Mouse (Mus musculus): ENCODE measurements at regions not wholly inside any gene's neighbourhood (a gene's known extent, or its start where the extent isn't known, plus 50 kb on each side); places are given as distances from the start of the nearest gene placed in this dataset.
"Not testable (repeated sequence)": the region's sequence is repeated elsewhere in the genome, so short reads cannot be mapped to it uniquely, and the experiment has no call there.

DNA sequence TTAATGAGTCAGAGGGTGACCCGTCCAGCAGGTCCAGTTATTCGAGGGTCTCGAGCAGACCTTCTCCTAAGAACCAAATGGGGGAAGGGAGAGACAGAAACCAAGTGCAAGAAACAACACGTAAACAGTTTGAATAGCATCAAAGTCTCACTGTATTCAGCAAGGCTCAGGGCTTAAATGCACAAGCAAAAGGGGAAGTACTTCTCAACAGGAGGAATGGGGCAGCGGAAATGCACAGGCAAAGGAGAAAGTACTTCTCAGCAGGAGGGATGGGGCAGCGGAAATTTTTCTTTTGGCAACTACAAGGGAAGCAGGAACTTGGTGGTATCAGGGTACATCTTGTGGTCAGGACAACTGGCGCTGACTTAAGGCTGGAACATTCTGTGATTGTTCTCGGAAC, 330.6 kb downstream of the 9430069I07Rik start:
- in situ Hi-C loops (cut with MboI, MseI): not testable (repeated sequence)

DNA sequence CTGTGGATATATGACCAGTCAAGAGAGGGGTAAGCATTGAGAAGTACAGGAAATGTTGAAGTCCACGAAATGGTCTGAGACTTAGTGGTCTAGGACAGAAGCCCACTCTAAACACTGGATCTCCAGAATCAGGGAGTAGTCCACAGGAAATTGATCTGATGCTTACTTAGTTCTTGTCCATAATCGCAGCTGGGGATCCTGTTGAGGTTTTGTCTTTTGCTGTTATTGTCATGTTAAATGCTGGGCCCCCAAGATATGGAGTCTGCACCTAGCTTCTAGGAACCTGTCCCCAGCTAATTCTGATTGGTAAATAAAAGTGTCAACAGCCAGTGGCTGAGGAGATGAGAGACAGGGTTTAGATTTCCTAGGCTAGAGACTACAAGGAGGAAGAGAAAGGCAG, 332.3 kb downstream of the 9430069I07Rik start:
- in situ Hi-C loops (cut with MboI, MseI): no loop called here

- in situ Hi-C loops (cut with MboI, MseI): no loop called here
Measured at GRCm38 (mm10) chr15:34021857-34022256, 335.8 kb downstream of the 9430069I07Rik start.

DNA sequence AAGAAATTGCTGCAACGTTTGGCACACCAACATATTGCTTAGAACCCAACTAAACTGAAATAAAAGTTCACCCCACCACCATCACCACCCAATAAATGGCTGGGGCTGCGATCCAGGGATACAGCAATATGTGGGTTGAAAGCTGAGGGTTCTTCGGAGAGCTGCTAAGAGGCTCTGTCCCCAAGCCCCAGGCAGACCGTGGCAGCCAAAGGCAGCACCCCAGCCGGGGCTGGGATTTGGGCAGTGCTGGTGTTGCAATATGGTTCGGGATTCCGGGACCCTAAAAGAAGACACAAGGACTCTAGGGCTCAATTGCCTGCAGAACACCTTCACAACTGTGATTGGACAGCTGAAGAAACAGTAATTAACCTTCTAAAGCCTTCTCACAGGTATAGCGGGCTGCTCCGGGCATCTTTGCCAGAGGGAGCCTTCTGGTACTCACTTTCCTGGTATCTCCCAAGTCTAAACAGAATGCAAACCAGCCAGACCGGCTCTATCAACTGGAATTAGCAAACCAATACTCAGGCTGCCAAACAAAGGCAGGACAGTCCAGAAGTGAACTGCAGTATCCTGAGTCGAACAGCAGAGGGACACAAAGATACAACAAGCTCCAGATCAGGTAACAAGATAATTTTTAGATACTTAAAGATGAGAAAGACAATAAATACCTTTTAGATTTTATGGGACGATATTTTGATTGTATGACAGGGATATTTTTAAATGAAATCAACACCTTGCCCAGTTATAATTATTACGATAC, 341.1 kb downstream of the 9430069I07Rik start:
- in situ Hi-C loops (cut with MboI, MseI): no loop called here

DNA sequence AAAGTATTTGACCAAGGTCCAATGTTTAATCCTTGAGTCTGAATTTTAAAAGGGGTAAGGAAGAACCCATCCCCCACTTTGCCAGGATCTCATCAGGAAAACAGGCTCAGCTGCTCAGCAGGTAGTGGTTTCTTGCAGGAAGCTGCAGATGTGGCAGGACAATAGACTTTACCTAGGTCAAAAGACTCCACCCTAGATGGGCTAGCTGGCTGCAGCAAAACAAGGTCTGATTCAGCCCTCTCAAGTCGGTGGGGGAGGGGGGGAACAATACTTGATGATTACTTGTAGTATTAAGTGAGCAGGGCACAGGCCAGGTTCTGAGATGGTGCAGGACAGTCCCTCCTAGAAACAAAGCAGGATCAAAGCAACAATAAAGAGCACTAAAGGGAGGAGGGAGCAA, 349.1 kb downstream of the 9430069I07Rik start:
- in situ Hi-C loops (cut with MboI, MseI): loop anchor here (5.0 kb wide), 1 partner anchor 51 kb away; no protein-coding TSS in a partner anchor

- in situ Hi-C loops (cut with MboI, MseI): no loop called here
Measured at GRCm38 (mm10) chr15:33992383-33992782, 365.3 kb downstream of the 9430069I07Rik start.

DNA sequence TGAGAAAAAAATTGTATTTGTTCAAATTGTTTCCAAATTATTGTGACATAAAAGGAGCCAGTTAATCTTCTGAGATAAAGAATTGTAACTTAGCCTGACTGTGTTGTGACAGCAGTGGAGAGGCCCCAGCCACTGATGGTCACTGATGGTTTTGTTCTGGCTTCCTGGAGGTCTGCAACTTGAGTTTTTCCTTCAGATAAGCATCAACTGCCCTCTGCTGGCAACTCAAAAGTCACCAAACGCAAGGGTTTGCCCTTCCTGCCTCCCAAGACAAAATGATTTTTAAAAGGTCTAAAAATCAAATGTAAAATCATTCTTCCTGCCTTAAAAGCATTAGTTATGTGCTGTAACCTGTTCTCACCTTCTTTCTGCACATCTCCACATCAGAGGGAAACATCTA, 382.6 kb downstream of the 9430069I07Rik start:
- in situ Hi-C loops (cut with MboI, MseI): no loop called here

DNA sequence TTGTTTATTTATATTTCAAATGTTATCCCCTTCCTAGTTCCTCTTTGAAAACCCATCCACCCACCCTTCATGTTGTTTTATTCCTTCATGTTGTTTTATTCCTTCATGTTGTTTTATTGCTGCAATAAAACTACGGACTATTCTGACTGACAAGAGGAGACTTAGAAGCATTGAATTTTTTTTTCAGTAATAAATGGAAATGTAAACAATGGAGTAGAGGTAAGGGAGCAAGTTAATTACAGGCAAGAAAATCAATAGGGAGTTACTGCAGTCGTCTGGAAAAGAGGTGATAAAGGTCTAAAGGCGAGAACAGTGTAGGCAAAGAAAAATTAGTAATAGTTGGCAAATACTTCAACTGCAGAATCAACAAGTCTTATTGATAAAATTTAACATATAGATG, 384.2 kb downstream of the 9430069I07Rik start:
- in situ Hi-C loops (cut with MboI, MseI): no loop called here

DNA sequence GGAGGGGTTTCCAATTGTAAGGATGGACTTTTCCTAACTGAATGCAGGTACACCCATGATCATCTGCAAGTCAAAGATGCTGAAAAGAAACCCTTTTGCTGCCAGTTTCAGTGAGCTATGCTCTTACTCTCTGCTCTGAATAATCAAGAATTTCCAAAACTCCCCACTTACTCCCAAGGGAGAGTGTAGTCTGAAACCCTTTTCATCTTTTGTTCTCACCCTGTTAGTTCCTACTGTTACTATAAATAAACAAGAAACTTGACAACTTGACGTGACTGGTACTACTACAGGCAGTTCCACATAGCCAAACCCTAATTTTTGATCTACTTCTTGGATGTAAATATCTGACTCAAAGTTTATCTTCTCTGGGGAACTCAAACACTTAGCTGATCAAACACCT, 388.3 kb downstream of the 9430069I07Rik start:
- in situ Hi-C loops (cut with MboI, MseI): no loop called here

- in situ Hi-C loops (cut with MboI, MseI): no loop called here
Measured at GRCm38 (mm10) chr15:33935013-33935664, 422.5 kb downstream of the 9430069I07Rik start.

- in situ Hi-C loops (cut with MboI, MseI): no loop called here
Measured at GRCm38 (mm10) chr15:33926446-33926845, 431.2 kb downstream of the 9430069I07Rik start.

GRCm38 (mm10) chr15:33924094-33924890, 433.4 kb downstream of the 9430069I07Rik start:
- in situ Hi-C loops (cut with MboI, MseI): no loop called here

DNA sequence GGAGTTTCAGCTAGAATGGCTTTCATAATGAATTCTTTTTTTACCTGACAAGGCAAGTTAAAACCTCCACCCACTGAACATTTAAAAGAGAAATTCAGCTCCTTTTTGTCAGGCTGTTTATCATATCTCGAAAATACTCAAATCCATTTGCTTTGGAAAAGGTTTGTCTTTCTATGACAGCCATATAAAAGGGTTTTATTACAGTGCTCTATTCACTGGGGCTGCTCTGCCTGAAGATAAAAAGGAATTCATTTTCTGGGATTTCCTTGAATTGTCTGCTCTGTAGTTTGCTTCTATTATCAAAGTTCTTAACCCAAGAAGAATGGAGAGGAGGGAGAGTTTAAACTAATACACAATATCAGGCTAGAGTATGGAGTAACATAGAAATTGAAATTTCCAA, 442.8 kb downstream of the 9430069I07Rik start:
- in situ Hi-C loops (cut with MboI, MseI): no loop called here

DNA sequence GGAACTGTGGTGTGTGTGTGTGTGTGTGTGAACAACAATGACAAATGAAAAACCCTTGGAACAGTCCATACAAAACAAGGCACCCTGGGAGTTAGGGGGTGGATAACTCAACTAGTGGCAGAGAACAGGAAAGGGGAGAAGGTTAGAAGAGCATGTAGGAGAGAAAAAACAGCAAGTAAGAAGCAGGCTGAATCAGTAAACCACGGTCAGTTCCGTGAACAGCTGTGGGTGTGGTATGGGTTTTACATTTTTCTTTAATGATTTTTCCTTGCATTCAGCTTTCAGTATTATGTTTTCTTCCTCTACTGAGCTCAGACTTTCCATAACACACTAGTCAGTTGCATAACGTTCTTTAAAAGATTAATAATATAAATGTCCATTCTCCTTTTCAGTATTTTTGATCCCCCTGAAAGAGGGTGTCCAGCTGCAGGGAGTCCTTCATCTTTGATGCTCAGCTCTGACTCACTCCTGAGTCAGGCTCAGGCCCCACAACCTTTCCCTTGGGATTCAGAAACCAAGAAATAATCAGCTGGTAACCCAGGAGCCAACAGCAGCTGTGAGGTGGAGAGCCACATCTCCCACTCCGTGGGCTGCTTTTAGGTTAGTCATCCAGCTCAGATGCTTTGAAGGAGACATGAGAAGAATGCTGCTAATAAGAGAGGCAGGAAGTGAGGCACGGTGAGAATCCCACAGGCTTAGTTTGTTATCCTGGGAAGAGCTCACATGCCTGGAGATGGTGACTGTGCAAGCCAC, 450.8 kb downstream of the 9430069I07Rik start:
- in situ Hi-C loops (cut with MboI, MseI): no loop called here

DNA sequence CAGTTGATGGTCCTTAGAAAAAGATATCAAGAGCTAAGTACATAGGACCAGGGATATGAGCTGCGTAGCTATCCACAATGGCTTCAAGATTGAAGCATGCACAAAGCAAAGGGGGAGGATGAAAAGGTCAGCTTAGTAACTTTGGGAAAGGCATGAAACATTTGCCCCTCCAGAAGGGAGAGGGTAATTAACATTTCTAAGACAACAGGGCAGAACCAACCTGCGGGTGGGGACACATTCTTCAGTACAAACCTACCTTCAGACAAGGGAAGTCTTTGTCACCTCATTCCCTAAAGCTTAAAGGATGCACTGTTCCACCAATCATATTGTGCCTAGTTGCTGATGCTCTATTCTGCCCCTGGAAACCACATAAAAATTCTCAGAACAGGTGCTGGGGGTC, 461.6 kb downstream of the 9430069I07Rik start:
- in situ Hi-C loops (cut with MboI, MseI): loop anchor here (10.0 kb wide), 1 partner anchor 1069 kb away; no protein-coding TSS in a partner anchor

GRCm38 (mm10) chr15:33890606-33891005, 467.1 kb downstream of the 9430069I07Rik start:
- in situ Hi-C loops (cut with MboI, MseI): loop anchor here (10.0 kb wide), 1 partner anchor 1074 kb away; no protein-coding TSS in a partner anchor

- in situ Hi-C loops (cut with MboI, MseI): no loop called here
Measured at GRCm38 (mm10) chr15:33888865-33889368, 468.8 kb downstream of the 9430069I07Rik start.

- in situ Hi-C loops (cut with MboI, MseI): no loop called here
Measured at GRCm38 (mm10) chr15:33862224-33862752, 495.4 kb downstream of the 9430069I07Rik start.

- in situ Hi-C loops (cut with MboI, MseI): no loop called here
Measured at GRCm38 (mm10) chr15:33825435-33826088, 532.1 kb downstream of the 9430069I07Rik start.

GRCm38 (mm10) chr15:33824826-33825225, 532.8 kb downstream of the 9430069I07Rik start:
- in situ Hi-C loops (cut with MboI, MseI): no loop called here

Data from T-helper 2 cell (primary cell).